Mouse (Mus musculus) lung, adult 2 months (tissue): ENCODE results near the gene Gas6. TPM values are rescaled to one million over a fixed set of nuclear protein-coding genes. Genes with fewer than 3 reads are reported as not detected.
A peak's percentile ranks its signal among the peaks of the same experiment; 100 is the strongest.

ENCODE experiments used
- DNase-seq: peaks from one replicate; pipeline ENCODE4 v3.0.0; 2022
- H3K4me1 ChIP-seq: fragments of 200-500 bp; 2 replicates; pipeline ENCODE4 v1.6.1; 2011; ENCODE audit warnings: low read length; ENCODE audit not compliant: control insufficient read depth, insufficient read depth
- H3K4me3 ChIP-seq: fragments of 200-500 bp; replicated peaks from 2 replicates; pipeline ENCODE3; 2011; ENCODE audit warnings: low read depth, mild to moderate bottlenecking, control low read depth, low read length; ENCODE audit errors: extremely low read depth
- CTCF ChIP-seq: fragments of 200-500 bp; IDR thresholded peaks from 2 replicates; pipeline ENCODE4 v1.5.1; 2011; ENCODE audit warnings: mild to moderate bottlenecking, low read length, control low read depth; ENCODE audit not compliant: insufficient read depth
- POLR2A ChIP-seq: fragments of 200-500 bp; IDR thresholded peaks from 2 replicates; pipeline ENCODE4 v1.6.1; 2011; ENCODE audit warnings: low read depth, mild to moderate bottlenecking, control low read depth, low read length, borderline replicate concordance; ENCODE audit errors: extremely low read depth
- WGBS: fragments of 180-500 bp; shearing (Covaris S2); methylation state at CpG from one replicate; pipeline ENCODE4 v1.1.7; 2018; 5-methylcytosine and 5-hydroxymethylcytosine counted together
- polyA plus RNA-seq: library from polyadenylated mRNA; depleted of rRNA; stranded (reverse); fragments of >200 nt; gene quantifications from 2 replicates; pipeline ENCODE4 v1.2.3, GENCODE M21; 2012; rRNA removed

Gene Gas6
- polyA plus RNA-seq, 1 experiment: 264 TPM

- 61% methylated on average over 9 of the region's 9 CpGs for WGBS
- Histone ChIP-seq H3K4me1 (peaks cover 2% of the 10 kb centered on the region; the same call in 1 of the 2 replicates), H3K4me3 (no peak overlapping the region)
- DNase-seq: no peak
- no peak for TF ChIP-seq CTCF
- no peak for TF ChIP-seq POLR2A
Measured at GRCm38 (mm10) chr8:13428156-13428555, 66.1 kb downstream of the Gas6 start.

GRCm38 (mm10) chr8:13427351-13427750 is 66.9 kb downstream of the Gas6 start:
- TF ChIP-seq POLR2A (no peak), CTCF (no peak)
- WGBS: 37% methylated on average over 6 of the region's 6 CpGs
- Histone ChIP-seq H3K4me3 (no peak overlapping the region), H3K4me1 (peaks cover 2% of the 10 kb centered on the region; the same call in 1 of the 2 replicates)
- no peak for DNase-seq

- WGBS: 78% methylated on average over 6 of the region's 6 CpGs
- H3K4me1 ChIP-seq: no peaks in the 10 kb centered on the region
- TF ChIP-seq POLR2A (no peak), CTCF (no peak)
- DNase-seq: peak; percentile 15
- H3K4me3 ChIP-seq: no peak overlapping the region
Measured at GRCm38 (mm10) chr8:13420970-13421369, 73.3 kb downstream of the Gas6 start.

GRCm38 (mm10) chr8:13419111-13419639 is 75.1 kb downstream of the Gas6 start:
- DNase-seq: no peak
- no peaks in the 10 kb centered on the region for H3K4me1 ChIP-seq
- WGBS: 62% methylated on average over 2 of the region's 2 CpGs
- no peak for TF ChIP-seq CTCF
- no peak for TF ChIP-seq POLR2A
- no peak overlapping the region for H3K4me3 ChIP-seq

- DNase-seq: no peak
- H3K4me1 ChIP-seq: no peaks in the 10 kb centered on the region
- 63% methylated on average over 10 of the region's 10 CpGs for WGBS
- TF ChIP-seq CTCF (no peak), POLR2A (no peak)
- H3K4me3 ChIP-seq: no peak overlapping the region
Measured at GRCm38 (mm10) chr8:13415879-13416278, 78.4 kb downstream of the Gas6 start.

Other genes starting within 250 kb of the Gas6 start
- gene Adprhl1, start 240.3 kb downstream of the Gas6 start, polyA plus RNA-seq: 0.91 and 2.2 TPM in 2 replicates
- 19.7 and 23.3 TPM in 2 replicates for gene Dcun1d2, start 206.4 kb downstream of the Gas6 start, polyA plus RNA-seq
- 35.4 and 39.4 TPM in 2 replicates for gene Tmco3, start 206.3 kb downstream of the Gas6 start, polyA plus RNA-seq
- gene Tfdp1, start 155.7 kb downstream of the Gas6 start, polyA plus RNA-seq: 17.1 and 28.0 TPM in 2 replicates
- gene Atp4b, start 97.7 kb downstream of the Gas6 start, polyA plus RNA-seq: 0.49 TPM in 1 of 2 replicates, not detected in the other
- gene Grk1, start 89.4 kb downstream of the Gas6 start, polyA plus RNA-seq: not detected in 2 replicates
- gene Tmem255b, start 59.3 kb downstream of the Gas6 start, polyA plus RNA-seq: 5.5 and 7.3 TPM in 2 replicates
- gene 1700029H14Rik, start 68.0 kb upstream of the Gas6 start, polyA plus RNA-seq: 0.11 and 0.69 TPM in 2 replicates
- gene Rasa3, start 183.1 kb upstream of the Gas6 start, polyA plus RNA-seq: 37.1 and 43.5 TPM in 2 replicates
- gene Cfap97d2, start 211.4 kb upstream of the Gas6 start, polyA plus RNA-seq: 1.7 and 2.5 TPM in 2 replicates